Mouse (Mus musculus) layer of hippocampus, adult 9-10 months (tissue): ENCODE data around the gene Ptger3.

ENCODE experiments used
- DNase-seq: peaks from one replicate; pipeline ENCODE4 v3.0.0; 2022; ENCODE audit warnings: low spot score

The Ptger3 gene

GRCm38 (mm10) chr3:157582626-157583405 is 16.1 kb downstream of the Ptger3 start:
- DNase-seq, result no peak

GRCm38 (mm10) chr3:157597837-157598379 is 31.2 kb downstream of the Ptger3 start:
- no peak for DNase-seq

- no peak for DNase-seq
These were observed 38.2 kb downstream of the Ptger3 start for GRCm38 (mm10) chr3:157604684-157605410.

- no peak for DNase-seq
These were observed 38.7 kb downstream of the Ptger3 start for GRCm38 (mm10) chr3:157605411-157605740.

- no peak for DNase-seq
These were observed 46.9 kb downstream of the Ptger3 start for GRCm38 (mm10) chr3:157613542-157613941.

- DNase-seq, result no peak
These were observed 50.3 kb downstream of the Ptger3 start for GRCm38 (mm10) chr3:157616949-157617348.

GRCm38 (mm10) chr3:157627407-157627806 is 60.7 kb downstream of the Ptger3 start:
- DNase-seq, result no peak

- DNase-seq, result no peak
These were observed 64.0 kb downstream of the Ptger3 start for GRCm38 (mm10) chr3:157630671-157631070.

GRCm38 (mm10) chr3:157631383-157631782 is 64.7 kb downstream of the Ptger3 start:
- DNase-seq, result no peak

- DNase-seq, result no peak
These were observed 67.7 kb downstream of the Ptger3 start for GRCm38 (mm10) chr3:157634431-157634830.

- DNase-seq, result no peak
These were observed 69.0 kb downstream of the Ptger3 start for GRCm38 (mm10) chr3:157635713-157636112.

GRCm38 (mm10) chr3:157636887-157637286 is 70.2 kb downstream of the Ptger3 start:
- no peak for DNase-seq

GRCm38 (mm10) chr3:157637341-157637740 is 70.6 kb downstream of the Ptger3 start:
- no peak for DNase-seq

- no peak for DNase-seq
These were observed 74.9 kb downstream of the Ptger3 start for GRCm38 (mm10) chr3:157641634-157642033.

GRCm38 (mm10) chr3:157661622-157662021 is 94.9 kb downstream of the Ptger3 start:
- no peak for DNase-seq

- DNase-seq, result no peak
These were observed 97.9 kb downstream of the Ptger3 start for GRCm38 (mm10) chr3:157664486-157665041.

- no peak for DNase-seq
These were observed 98.8 kb downstream of the Ptger3 start for GRCm38 (mm10) chr3:157665471-157665870.

- no peak for DNase-seq
These were observed 99.5 kb downstream of the Ptger3 start for GRCm38 (mm10) chr3:157666142-157666541.

- DNase-seq, result no peak
These were observed 119.4 kb downstream of the Ptger3 start for GRCm38 (mm10) chr3:157686105-157686504.

- DNase-seq, result no peak
These were observed 121.9 kb downstream of the Ptger3 start for GRCm38 (mm10) chr3:157688419-157689162.
